Mouse (Mus musculus) left cerebral cortex, adult 8-10 months (tissue): ENCODE results near the gene Olfr449. TPM values are rescaled to one million over a fixed set of nuclear protein-coding genes. Genes with fewer than 3 reads are reported as not detected.

Experiments
- DNase-seq, 2 experiments: peaks; one replicate each; pipeline ENCODE4 v3.0.0; 2022; ENCODE audit warnings: low spot score in 2 of 2
- total RNA-seq, 4 experiments: library from RNA; stranded (reverse); gene quantifications; 2 replicates each; pipeline ENCODE4 v1.2.4; 2022

Olfr449 gene
- total RNA-seq = not detected

DNA sequence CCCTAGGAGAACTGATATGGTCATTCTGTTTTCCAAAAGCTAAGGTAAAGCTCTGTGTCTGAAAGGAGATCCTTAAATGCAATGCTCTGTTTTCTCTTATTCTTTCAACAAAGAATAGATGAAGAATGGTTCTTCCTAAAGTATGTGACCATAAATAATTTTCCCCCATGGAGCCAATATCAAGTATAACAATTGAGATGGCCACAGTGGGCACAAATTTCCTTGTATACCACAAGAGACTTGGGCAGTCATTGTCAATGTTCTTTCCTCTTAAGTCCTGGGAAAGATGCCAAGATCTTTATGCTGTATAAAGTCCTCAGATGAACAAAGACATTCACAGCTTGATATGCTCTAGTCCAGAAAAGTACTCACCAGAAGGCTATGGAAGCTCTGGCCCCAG is at the start of gene Olfr449:
TSS of gene Olfr449 (plus strand) at position 301 of the 400 bp plus-strand sequence.
- no peak for DNase-seq

DNA sequence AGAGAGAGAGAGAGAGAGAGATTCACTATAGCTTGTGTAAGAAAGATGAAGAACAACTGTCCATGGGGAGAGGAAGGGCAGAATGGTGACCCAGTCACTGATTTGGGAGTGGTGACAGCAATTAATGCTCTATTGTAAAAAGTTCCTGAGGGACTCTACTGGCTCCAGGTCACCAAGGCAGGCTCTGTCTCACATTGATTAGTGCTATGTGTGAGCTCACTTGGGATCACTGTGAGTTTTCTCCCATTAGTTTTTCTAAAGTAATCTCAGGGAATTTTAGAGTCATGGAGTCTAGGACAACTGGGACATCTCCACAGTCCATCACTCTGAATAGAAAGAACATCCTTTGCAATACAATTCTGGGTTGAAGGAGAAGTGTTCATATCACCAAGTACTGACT is 49.4 kb upstream of the Olfr449 start, which contains the start of gene Olfr452:
TSS of gene Olfr452 (plus strand) at position 301 of the 400 bp plus-strand sequence.
- DNase-seq = no peak

DNA sequence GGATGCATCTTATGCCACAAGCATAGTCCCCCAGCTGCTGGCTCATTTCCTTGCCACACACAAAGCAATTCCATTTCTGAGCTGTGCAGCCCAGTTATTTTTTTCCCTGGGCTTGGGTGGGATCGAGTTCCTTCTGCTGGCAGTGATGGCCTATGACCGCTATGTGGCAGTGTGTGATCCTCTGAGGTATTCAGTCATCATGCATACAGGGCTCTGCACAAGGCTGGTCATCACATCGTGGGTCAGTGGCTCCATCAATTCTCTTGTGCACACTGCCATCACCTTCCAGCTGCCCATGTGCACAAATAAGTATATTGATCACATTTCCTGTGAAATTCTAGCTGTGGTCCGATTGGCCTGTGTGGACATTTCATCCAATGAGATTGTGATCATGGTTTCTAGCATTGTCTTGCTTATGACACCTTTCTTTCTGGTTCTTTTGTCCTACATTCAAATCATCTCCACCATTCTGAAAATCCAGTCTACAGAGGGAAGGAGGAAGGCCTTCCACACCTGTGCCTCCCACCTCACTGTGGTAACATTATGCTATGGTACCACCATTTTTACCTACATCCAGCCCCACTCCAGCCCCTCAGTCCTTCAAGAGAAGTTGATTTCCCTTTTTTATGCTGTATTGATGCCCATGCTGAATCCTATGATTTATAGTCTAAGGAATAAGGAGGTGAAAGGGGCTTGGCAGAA is 43.8 kb upstream of the Olfr449 start:
- no peak for DNase-seq

DNA sequence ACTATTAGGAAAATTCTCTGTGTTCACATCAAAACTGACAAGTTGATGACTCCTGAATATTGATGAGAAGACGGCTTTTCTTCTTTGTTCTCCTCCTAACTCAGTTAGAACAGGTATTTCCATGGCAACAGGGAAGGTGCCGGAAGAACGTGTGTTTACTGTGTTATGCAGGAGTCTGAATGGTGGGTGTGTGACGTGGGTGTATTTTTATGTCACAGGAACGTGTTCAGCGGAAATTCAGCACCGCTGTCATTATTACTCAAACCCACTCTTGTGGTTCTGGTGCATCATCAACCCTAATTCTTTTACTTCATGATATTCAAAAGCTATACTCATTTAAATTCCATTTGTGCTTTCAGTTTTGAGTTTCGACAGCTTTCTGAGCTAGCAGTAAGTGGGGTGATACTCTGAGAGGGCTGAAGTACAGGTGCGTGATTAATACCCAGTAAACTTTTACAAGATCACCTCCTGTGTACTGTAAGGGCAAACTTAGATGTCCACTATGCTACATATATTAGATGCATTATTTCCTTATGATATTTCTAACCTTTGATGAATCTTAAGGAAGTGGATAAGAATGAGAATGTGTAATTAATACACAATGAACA is 43.1 kb upstream of the Olfr449 start:
- peak in 1 of 2 experiments; percentile 25 for DNase-seq

DNA sequence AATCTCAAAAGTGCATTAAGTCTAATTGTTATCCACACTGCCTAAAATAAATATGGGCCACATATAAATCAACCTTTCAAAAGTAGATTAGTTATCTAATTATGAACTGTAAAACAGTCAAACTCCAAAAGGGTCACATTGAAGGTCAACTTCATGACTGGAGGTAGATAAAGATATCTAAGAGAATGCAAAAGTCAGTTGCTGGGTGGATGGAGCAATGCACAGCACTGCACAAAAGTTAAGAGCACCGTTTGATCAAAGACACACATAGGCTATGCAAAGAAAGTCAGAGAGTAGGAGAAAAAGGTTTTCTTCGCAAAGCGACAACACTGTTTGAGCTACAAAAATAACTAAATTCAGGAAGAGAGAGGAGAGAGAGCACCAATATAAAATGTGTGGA is 39.2 kb upstream of the Olfr449 start:
- DNase-seq = no peak

DNA sequence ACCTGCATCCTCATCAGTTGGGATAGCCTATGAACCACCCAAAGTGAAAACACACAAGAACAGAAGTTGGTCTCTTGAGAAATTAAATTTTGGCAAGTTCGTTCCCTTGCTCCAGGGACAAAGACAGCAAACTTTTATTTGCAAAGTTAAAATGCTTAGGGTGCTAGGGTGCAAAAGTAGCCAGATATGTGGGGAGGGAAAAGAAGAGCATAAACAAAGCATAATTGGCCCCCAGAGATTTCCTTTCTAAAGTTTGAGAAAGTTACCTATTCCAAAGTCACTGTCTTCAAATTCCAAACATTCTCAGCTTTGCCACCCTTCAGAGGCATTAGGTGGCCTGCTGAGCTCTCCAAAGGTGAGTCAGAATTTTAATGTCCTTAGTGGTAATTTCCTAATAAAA is 22.5 kb upstream of the Olfr449 start, which contains the start of gene Olfr450:
TSS of gene Olfr450 (plus strand) at position 301 of the 400 bp plus-strand sequence.
- no peak for DNase-seq

DNA sequence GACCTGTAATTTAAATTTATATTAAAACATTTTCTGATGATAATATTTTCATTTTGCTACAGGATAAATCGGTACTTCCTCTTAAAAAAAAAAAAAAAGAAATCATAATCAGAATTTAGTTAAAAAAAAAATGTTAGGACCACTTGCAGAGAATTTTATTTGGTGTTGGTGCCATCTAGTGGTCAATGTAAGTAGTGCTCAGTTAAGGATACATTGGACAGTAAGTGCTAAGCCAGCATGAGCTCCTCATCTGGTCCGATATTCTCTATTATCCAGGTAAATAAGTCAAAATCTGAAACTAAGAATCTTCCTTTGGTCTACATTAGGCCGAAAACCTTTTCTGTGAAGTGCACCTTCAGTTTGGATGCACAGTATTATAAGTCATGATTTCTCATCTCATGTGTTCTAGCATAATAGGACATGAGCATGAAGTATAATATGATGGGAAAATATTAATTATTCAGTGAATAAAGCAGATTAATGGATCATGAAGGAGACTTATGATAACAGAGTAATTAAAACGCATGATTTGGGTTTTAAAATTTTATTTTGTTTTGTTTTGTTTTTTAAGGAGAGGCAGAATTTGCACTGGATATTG is 26.1 kb downstream of the Olfr449 start:
- DNase-seq = no peak

DNA sequence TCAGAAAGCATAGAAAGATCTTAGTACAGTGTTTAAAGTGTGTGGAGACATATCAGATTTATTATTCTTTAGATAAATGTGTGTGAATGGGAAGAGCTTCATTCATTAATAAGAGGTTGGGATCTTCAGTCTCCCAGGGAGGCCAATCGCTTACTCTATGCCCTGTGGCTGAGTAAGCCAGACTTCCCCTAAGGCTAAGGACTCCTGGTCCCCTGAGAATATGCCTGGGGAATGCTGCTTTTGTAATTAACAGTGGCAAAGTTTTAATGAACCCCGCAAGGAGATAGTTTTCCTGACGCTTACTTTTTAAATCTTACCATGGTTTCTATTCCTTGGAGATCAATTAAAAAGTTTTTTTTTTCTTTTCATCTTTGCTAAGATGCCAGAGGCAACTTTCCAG is 35.5 kb downstream of the Olfr449 start:
- DNase-seq = no peak

DNA sequence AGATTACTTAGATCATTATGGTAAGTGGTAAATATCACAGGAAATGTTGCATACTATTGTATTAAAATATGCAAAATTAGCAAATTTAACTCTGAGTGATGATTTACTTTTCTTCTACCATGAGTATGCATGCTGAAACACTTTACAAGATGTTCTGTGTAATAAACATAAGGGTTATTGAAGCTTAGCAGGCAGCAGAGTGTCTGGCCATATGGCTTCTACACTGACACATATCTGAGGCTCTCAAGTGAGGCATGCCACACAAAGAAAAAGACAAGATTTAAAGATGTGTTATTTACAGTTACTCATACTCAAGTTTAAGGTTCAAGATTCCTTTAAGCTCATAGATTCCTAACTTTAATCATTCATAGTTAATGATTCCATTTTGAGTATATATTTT is 42.1 kb downstream of the Olfr449 start:
- DNase-seq = no peak

Other genes starting within 250 kb of the Olfr449 start
- gene Tcaf3, start 236.7 kb upstream of the Olfr449 start, total RNA-seq = not detected
- under 1 TPM; 0.40 to 0.91 (median 0.58) TPM for gene Tcaf2, start 189.1 kb upstream of the Olfr449 start, total RNA-seq
- gene Tcaf1, start 124.3 kb upstream of the Olfr449 start, total RNA-seq = 100 to 1,000 TPM; 212 to 230 (median 223) TPM
- gene Olfr453, start 95.0 kb upstream of the Olfr449 start, total RNA-seq = not detected
- gene Olfr38, start 78.0 kb upstream of the Olfr449 start, total RNA-seq = not detected
- gene Olfr452, start 49.3 kb upstream of the Olfr449 start, total RNA-seq = not detected
- gene Olfr450, start 22.4 kb upstream of the Olfr449 start, total RNA-seq = not detected
- not detected for gene Olfr448, start 56.1 kb downstream of the Olfr449 start, total RNA-seq
- not detected for gene Olfr447, start 74.5 kb downstream of the Olfr449 start, total RNA-seq
- gene Olfr446, start 87.0 kb downstream of the Olfr449 start, total RNA-seq = not detected
- not detected for gene Olfr444, start 114.7 kb downstream of the Olfr449 start, total RNA-seq